Mouse (Mus musculus) heart, embryonic 12.5 days (tissue): Measurements from ENCODE around the gene Mettl7b. TPM values are rescaled to one million over a fixed set of nuclear protein-coding genes. Genes with fewer than 3 reads are reported as not detected.

Source experiments
- ATAC-seq: fragments of 200-750 bp; cut with Nextera tagmentation; 2 replicates; pipeline ENCODE4 v1.8.0; 2017; ENCODE audit warnings: moderate TSS enrichment, moderate library complexity; ENCODE audit not compliant: insufficient number of reproducible peaks, low FRiP score
- H3K27ac ChIP-seq: fragments of 300-500 bp; sonication (generic); 2 replicates; pipeline ENCODE4 v1.5.1; 2016; ENCODE audit warnings: mild to moderate bottlenecking, moderate library complexity; ENCODE audit not compliant: poor library complexity, severe bottlenecking
- H3K27me3 ChIP-seq: fragments of 300-500 bp; sonication (generic); replicated peaks from 2 replicates; pipeline ENCODE4 v1.6.1; 2016; ENCODE audit warnings: mild to moderate bottlenecking, moderate library complexity
- H3K36me3 ChIP-seq: fragments of 300-500 bp; sonication (generic); 2 replicates; pipeline ENCODE4 v1.6.1; 2016; ENCODE audit warnings: mild to moderate bottlenecking, moderate library complexity
- H3K4me1 ChIP-seq: fragments of 300-500 bp; sonication (generic); replicated peaks from 2 replicates; pipeline ENCODE4 v1.6.1; 2016; ENCODE audit warnings: mild to moderate bottlenecking
- H3K4me2 ChIP-seq: fragments of 300-500 bp; sonication (generic); 2 replicates; pipeline ENCODE4 v1.6.1; 2016; ENCODE audit warnings: mild to moderate bottlenecking, moderate library complexity
- H3K4me3 ChIP-seq: fragments of 300-500 bp; sonication (generic); 2 replicates; pipeline ENCODE4 v1.5.1; 2016; ENCODE audit warnings: mild to moderate bottlenecking
- H3K9ac ChIP-seq: fragments of 300-500 bp; sonication (generic); 2 replicates; pipeline ENCODE4 v1.6.1; 2016; ENCODE audit warnings: mild to moderate bottlenecking, moderate library complexity
- H3K9me3 ChIP-seq: fragments of 300-500 bp; sonication (generic); replicated peaks from 2 replicates; pipeline ENCODE4 v1.6.1; 2016; ENCODE audit warnings: mild to moderate bottlenecking, moderate library complexity
- WGBS: fragments of 180-500 bp; shearing (Covaris S2); methylation state at CpG from one replicate; pipeline ENCODE4 v1.1.7; 2016; 5-methylcytosine and 5-hydroxymethylcytosine counted together
- polyA plus RNA-seq: library from polyadenylated mRNA; unstranded; fragments of >200 nt; fragmentation: Nextera tagmentation; extraction: Ambion mirVana; gene quantifications from 2 replicates; pipeline ENCODE4 v1.2.1, GENCODE M21; 2016

The Mettl7b gene
- polyA plus RNA-seq, 1 experiment from 2014 or later = not detected

GRCm38 (mm10) chr10:128908778-128909448 is 51.9 kb downstream of the Mettl7b start:
- peaks cover 36% of the 10 kb centered on the region for H3K4me1 ChIP-seq
- H3K27ac ChIP-seq = peak overlapping the region; percentile 84
- H3K9ac ChIP-seq = peak overlapping the region; percentile 97
- no peak for ATAC-seq
- H3K4me3 ChIP-seq = peak overlapping the region; percentile 89
- H3K4me2 ChIP-seq = peak overlapping the region; percentile 73
- no peaks in the 10 kb centered on the region for H3K9me3 ChIP-seq
- peaks cover 24% of the 10 kb centered on the region for H3K36me3 ChIP-seq
- no peaks in the 10 kb centered on the region for H3K27me3 ChIP-seq
- WGBS = 63% methylated on average over 13 of the region's 13 CpGs

Other genes with a start within 250 kb of the Mettl7b start
- 4.4 TPM in 2 replicates for gene Dgka, start 216.1 kb downstream of the Mettl7b start, polyA plus RNA-seq
- gene Pym1, start 213.1 kb downstream of the Mettl7b start, polyA plus RNA-seq = 23.1 and 24.0 TPM in 2 replicates
- gene Mmp19, start 170.1 kb downstream of the Mettl7b start, polyA plus RNA-seq = 0.83 and 0.93 TPM in 2 replicates
- gene Dnajc14, start 156.9 kb downstream of the Mettl7b start, polyA plus RNA-seq = 48.4 and 51.7 TPM in 2 replicates
- 19.6 and 20.8 TPM in 2 replicates for gene Tmem198b, start 156.6 kb downstream of the Mettl7b start, polyA plus RNA-seq
- 171 and 172 TPM in 2 replicates for gene Sarnp, start 143.7 kb downstream of the Mettl7b start, polyA plus RNA-seq
- 36.0 and 39.2 TPM in 2 replicates for gene Ormdl2, start 139.3 kb downstream of the Mettl7b start, polyA plus RNA-seq
- 4.3 and 5.0 TPM in 2 replicates for gene Gdf11, start 69.3 kb downstream of the Mettl7b start, polyA plus RNA-seq
- 341 and 358 TPM in 2 replicates for gene Cd63, start 60.0 kb downstream of the Mettl7b start, polyA plus RNA-seq
- 6.0 and 6.3 TPM in 2 replicates for gene Rdh5, start 38.1 kb downstream of the Mettl7b start, polyA plus RNA-seq
- gene Bloc1s1, start 37.0 kb downstream of the Mettl7b start, polyA plus RNA-seq = 161 and 165 TPM in 2 replicates
- gene Itga7, start 27.2 kb downstream of the Mettl7b start, polyA plus RNA-seq = 1.4 and 1.5 TPM in 2 replicates
- gene Olfr9, start 28.4 kb upstream of the Mettl7b start, polyA plus RNA-seq = not detected in 2 replicates
- gene Olfr763, start 49.8 kb upstream of the Mettl7b start, polyA plus RNA-seq = not detected in 2 replicates
- not detected in 2 replicates for gene Olfr764-ps1, start 78.9 kb upstream of the Mettl7b start, polyA plus RNA-seq
- gene Olfr765, start 89.0 kb upstream of the Mettl7b start, polyA plus RNA-seq = not detected in 2 replicates
- not detected in 2 replicates for gene Olfr766-ps1, start 108.0 kb upstream of the Mettl7b start, polyA plus RNA-seq
- not detected in 2 replicates for gene Olfr767, start 121.9 kb upstream of the Mettl7b start, polyA plus RNA-seq
- gene Olfr768, start 138.4 kb upstream of the Mettl7b start, polyA plus RNA-seq = not detected in 2 replicates
- not detected in 2 replicates for gene Olfr769, start 156.9 kb upstream of the Mettl7b start, polyA plus RNA-seq
- not detected in 2 replicates for gene Olfr770, start 178.0 kb upstream of the Mettl7b start, polyA plus RNA-seq
- not detected in 2 replicates for gene Olfr771, start 203.8 kb upstream of the Mettl7b start, polyA plus RNA-seq
- gene Olfr772, start 216.9 kb upstream of the Mettl7b start, polyA plus RNA-seq = not detected in 2 replicates
- gene Olfr773, start 226.4 kb upstream of the Mettl7b start, polyA plus RNA-seq = not detected in 2 replicates